Mouse (Mus musculus) forebrain, embryonic 14.5 days (tissue): ENCODE results near the gene Ehhadh. TPM values are rescaled to one million over a fixed set of nuclear protein-coding genes. Genes with fewer than 3 reads are reported as not detected.

ENCODE experiments used
- ATAC-seq: fragments of 200-750 bp; cut with Nextera tagmentation; 2 replicates; pipeline ENCODE4 v1.8.0; 2017; ENCODE audit warnings: mild to moderate bottlenecking, moderate library complexity
- DNase-seq: peaks from one replicate; pipeline ENCODE4 v3.0.0-alpha.2; 2015; ENCODE audit warnings: low spot score
- H3K27ac ChIP-seq: fragments of 300-500 bp; sonication (generic); 2 replicates; pipeline ENCODE4 v1.5.1; 2014; ENCODE audit warnings: low read depth, mild to moderate bottlenecking, control low read depth, low read length, moderate library complexity
- H3K27me3 ChIP-seq: fragments of 300-500 bp; sonication (generic); replicated peaks from 2 replicates; pipeline ENCODE4 v1.6.1; 2014; ENCODE audit warnings: low read length, control low read depth, mixed read lengths; ENCODE audit not compliant: control insufficient read depth, insufficient read depth
- H3K36me3 ChIP-seq: fragments of 300-500 bp; sonication (generic); 2 replicates; pipeline ENCODE4 v1.6.1; 2014; ENCODE audit warnings: low read length, control low read depth; ENCODE audit not compliant: control insufficient read depth, insufficient read depth
- H3K4me1 ChIP-seq: fragments of 300-500 bp; sonication (generic); 2 replicates; pipeline ENCODE4 v1.6.1; 2014; ENCODE audit warnings: antibody characterized with exemption, low read length, control low read depth; ENCODE audit not compliant: control insufficient read depth, insufficient read depth
- H3K4me2 ChIP-seq: fragments of 300-500 bp; sonication (generic); 2 replicates; pipeline ENCODE4 v1.6.1; 2014; ENCODE audit warnings: mild to moderate bottlenecking, control low read depth, low read length
- H3K4me3 ChIP-seq: fragments of 300-500 bp; sonication (generic); 2 replicates; pipeline ENCODE4 v1.5.1; 2014; ENCODE audit warnings: low read depth, low read length, control low read depth
- H3K9ac ChIP-seq: fragments of 300-500 bp; sonication (generic); 2 replicates; pipeline ENCODE4 v1.6.1; 2014; ENCODE audit warnings: mild to moderate bottlenecking, low read length, control low read depth, moderate library complexity
- H3K9me3 ChIP-seq: fragments of 300-500 bp; sonication (generic); replicated peaks from 2 replicates; pipeline ENCODE4 v1.6.1; 2016; ENCODE audit warnings: low read length, control low read depth, mixed read lengths; ENCODE audit not compliant: control insufficient read depth
- WGBS: fragments of 180-500 bp; shearing (Covaris S2); extraction: QIAGEN DNeasy Blood & Tissue Kit; methylation state at CpG from one replicate; pipeline ENCODE4 v1.1.7; 2014; 5-methylcytosine and 5-hydroxymethylcytosine counted together
- polyA plus RNA-seq: library from polyadenylated mRNA; unstranded; fragments of >200 nt; fragmentation: Nextera tagmentation; extraction: Ambion mirVana; gene quantifications from 2 replicates; pipeline ENCODE4 v1.2.1, GENCODE M21; 2014

Gene Ehhadh
- 0.77 and 0.97 TPM in 2 replicates for polyA plus RNA-seq

- peak within 1 kb of the TSS; percentile 66 for H3K4me2 ChIP-seq
- peaks cover 6% of the 10 kb centered on the region; the same call in 1 of the 2 replicates for H3K4me1 ChIP-seq
- 10% methylated on average over 28 of the region's 28 CpGs for WGBS
- H3K27me3 ChIP-seq: 0 out of 2 replicates have a peak, but pooled peaks cover 2% of the 10 kb centered on the region
- H3K4me3 ChIP-seq: peak within 1 kb of the TSS; percentile 37
- H3K27ac ChIP-seq: no peak within 1 kb of the TSS
- ATAC-seq (peak; percentile 91), DNase-seq (peak; percentile 43)
- H3K36me3 ChIP-seq: no peaks in the 10 kb centered on the region
- H3K9ac ChIP-seq: peak within 1 kb of the TSS; percentile 61
- H3K9me3 ChIP-seq: no peaks in the 10 kb centered on the region
Measured at GRCm38 (mm10) chr16:21787516-21788353, at the start of gene Ehhadh. TSS of gene Ehhadh (minus strand) at chr16:21787807.

- ATAC-seq (peak; percentile 73; the same call in 1 of the 2 replicates), DNase-seq (peak; percentile 82)
- Histone ChIP-seq H3K9me3 (no peaks in the 10 kb centered on the region), H3K27ac (no peak overlapping the region), H3K4me3 (no peak overlapping the region), H3K9ac (no peak overlapping the region), H3K27me3 (no peaks in the 10 kb centered on the region), H3K4me2 (no peak overlapping the region), H3K4me1 (no peaks in the 10 kb centered on the region), H3K36me3 (no peaks in the 10 kb centered on the region)
- WGBS: 64% methylated on average over 7 of the region's 7 CpGs
Measured at GRCm38 (mm10) chr16:21836311-21837072, 48.9 kb upstream of the Ehhadh start.

GRCm38 (mm10) chr16:21835584-21835931 lies 48.0 kb upstream of the Ehhadh start:
- H3K4me2 ChIP-seq: no peak overlapping the region
- no peak overlapping the region for H3K9ac ChIP-seq
- no peak overlapping the region for H3K27ac ChIP-seq
- no peaks in the 10 kb centered on the region for H3K27me3 ChIP-seq
- no peaks in the 10 kb centered on the region for H3K36me3 ChIP-seq
- no peak for ATAC-seq
- no peaks in the 10 kb centered on the region for H3K4me1 ChIP-seq
- no peak overlapping the region for H3K4me3 ChIP-seq
- WGBS: 43% methylated on average over 7 of the region's 7 CpGs
- H3K9me3 ChIP-seq: no peaks in the 10 kb centered on the region
- DNase-seq: no peak

GRCm38 (mm10) chr16:21834866-21835583 lies 47.4 kb upstream of the Ehhadh start:
- no peaks in the 10 kb centered on the region for H3K4me1 ChIP-seq
- no peak for ATAC-seq
- DNase-seq: no peak
- WGBS: 85% methylated on average over 8 of the region's 8 CpGs
- H3K4me3 ChIP-seq: no peak overlapping the region
- H3K27ac ChIP-seq: no peak overlapping the region
- no peaks in the 10 kb centered on the region for H3K36me3 ChIP-seq
- H3K4me2 ChIP-seq: no peak overlapping the region
- H3K9ac ChIP-seq: no peak overlapping the region
- H3K9me3 ChIP-seq: no peaks in the 10 kb centered on the region
- no peaks in the 10 kb centered on the region for H3K27me3 ChIP-seq

GRCm38 (mm10) chr16:21833970-21834369 lies 46.4 kb upstream of the Ehhadh start:
- Histone ChIP-seq H3K36me3 (no peaks in the 10 kb centered on the region), H3K4me1 (no peaks in the 10 kb centered on the region), H3K27me3 (no peaks in the 10 kb centered on the region), H3K9ac (no peak overlapping the region), H3K4me2 (no peak overlapping the region), H3K9me3 (no peaks in the 10 kb centered on the region), H3K27ac (no peak overlapping the region), H3K4me3 (no peak overlapping the region)
- DNase-seq (no peak), ATAC-seq (no peak)
- WGBS: 69% methylated on average over 10 of the region's 10 CpGs

GRCm38 (mm10) chr16:21833469-21833868 lies 45.9 kb upstream of the Ehhadh start:
- Histone ChIP-seq H3K4me3 (no peak overlapping the region), H3K4me1 (no peaks in the 10 kb centered on the region), H3K36me3 (no peaks in the 10 kb centered on the region), H3K9me3 (no peaks in the 10 kb centered on the region), H3K27me3 (no peaks in the 10 kb centered on the region), H3K27ac (no peak overlapping the region), H3K9ac (no peak overlapping the region), H3K4me2 (no peak overlapping the region)
- ATAC-seq: no peak
- 68% methylated on average over 1 of the region's 1 CpGs for WGBS
- DNase-seq: no peak

- ATAC-seq: no peak
- Histone ChIP-seq H3K27me3 (no peaks in the 10 kb centered on the region), H3K4me3 (no peak overlapping the region), H3K9ac (no peak overlapping the region), H3K36me3 (no peaks in the 10 kb centered on the region), H3K4me1 (no peaks in the 10 kb centered on the region), H3K9me3 (no peaks in the 10 kb centered on the region), H3K4me2 (no peak overlapping the region), H3K27ac (no peak overlapping the region)
- 87% methylated on average over 5 of the region's 5 CpGs for WGBS
- DNase-seq: no peak
Measured at GRCm38 (mm10) chr16:21831764-21832163, 44.2 kb upstream of the Ehhadh start.

GRCm38 (mm10) chr16:21830784-21831183 lies 43.2 kb upstream of the Ehhadh start:
- 80% methylated on average over 6 of the region's 6 CpGs for WGBS
- Histone ChIP-seq H3K4me1 (no peaks in the 10 kb centered on the region), H3K4me2 (no peak overlapping the region), H3K9ac (no peak overlapping the region), H3K27me3 (no peaks in the 10 kb centered on the region), H3K4me3 (no peak overlapping the region), H3K27ac (no peak overlapping the region), H3K9me3 (no peaks in the 10 kb centered on the region), H3K36me3 (no peaks in the 10 kb centered on the region)
- no peak for ATAC-seq
- DNase-seq: no peak
